Mouse (Mus musculus) inflammation-experienced regulatory T-cells, adult 6 months (primary cell): ENCODE data around the gene H2-M5. TPM values are rescaled to one million over a fixed set of nuclear protein-coding genes. Genes with fewer than 3 reads are reported as not detected.
"Not testable (repeated sequence)": the region's sequence is repeated elsewhere in the genome, so short reads cannot be mapped to it uniquely, and the experiment has no call there.

Experiments used
- ATAC-seq: one replicate; pipeline ENCODE4 v1.8.0; 2017
- polyA plus RNA-seq, 3 experiments: library from polyadenylated mRNA; unstranded; fragments of 100-300 nt; shearing (Covaris generic); gene quantifications; one replicate each; pipeline ENCODE4 v1.2.1; 2017

Gene H2-M5
- polyA plus RNA-seq, 3 experiments from 2014 or later, result 0.16 to 0.39 TPM; not detected in 1

GRCm38 (mm10) chr17:36992336-36993104 lies 3.2 kb upstream of the H2-M5 start:
- peak; percentile 82 for ATAC-seq

DNA sequence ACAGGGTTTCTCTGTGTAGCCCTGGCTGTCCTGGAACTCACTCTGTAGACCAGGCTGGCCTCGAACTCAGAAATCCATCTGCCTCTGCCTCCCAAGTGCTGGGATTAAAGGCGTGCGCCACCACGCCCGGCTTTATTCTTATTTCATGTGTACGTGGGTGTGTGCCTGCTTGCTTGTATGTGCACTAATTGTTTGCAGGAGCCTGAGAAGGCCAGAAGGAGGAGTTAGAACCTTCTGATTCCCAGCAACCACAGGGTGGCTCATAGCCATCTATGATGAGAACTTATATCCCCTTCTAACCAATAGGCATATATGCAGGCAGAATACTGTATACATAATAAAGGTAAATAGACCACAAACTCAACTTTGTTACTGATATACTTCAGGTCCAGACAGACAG lies 1.3 kb upstream of the H2-M5 start:
- ATAC-seq, result not testable (repeated sequence)

DNA sequence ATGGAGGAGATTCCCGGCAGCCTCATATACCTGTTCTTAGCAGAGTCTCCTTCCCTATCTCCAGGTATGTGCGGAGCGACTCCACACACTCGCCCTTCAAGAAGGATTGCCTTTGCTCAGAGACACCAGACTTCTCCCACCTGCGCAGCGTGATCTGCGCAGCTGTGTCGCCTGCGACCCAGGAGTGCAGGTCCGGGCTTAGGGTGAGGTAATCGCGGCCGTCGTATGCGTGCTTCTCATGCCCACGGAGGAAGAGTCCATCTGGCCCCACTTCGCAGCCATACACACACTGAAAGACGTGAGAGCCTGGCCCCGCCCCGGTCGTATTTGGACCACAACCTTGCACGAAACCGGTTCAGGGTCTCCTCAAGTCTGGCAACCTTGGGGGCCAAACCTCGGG lies 862 bp downstream of the H2-M5 start:
- no peak for ATAC-seq

GRCm38 (mm10) chr17:36982253-36983155 lies 6.8 kb downstream of the H2-M5 start:
- peak; percentile 50 for ATAC-seq

DNA sequence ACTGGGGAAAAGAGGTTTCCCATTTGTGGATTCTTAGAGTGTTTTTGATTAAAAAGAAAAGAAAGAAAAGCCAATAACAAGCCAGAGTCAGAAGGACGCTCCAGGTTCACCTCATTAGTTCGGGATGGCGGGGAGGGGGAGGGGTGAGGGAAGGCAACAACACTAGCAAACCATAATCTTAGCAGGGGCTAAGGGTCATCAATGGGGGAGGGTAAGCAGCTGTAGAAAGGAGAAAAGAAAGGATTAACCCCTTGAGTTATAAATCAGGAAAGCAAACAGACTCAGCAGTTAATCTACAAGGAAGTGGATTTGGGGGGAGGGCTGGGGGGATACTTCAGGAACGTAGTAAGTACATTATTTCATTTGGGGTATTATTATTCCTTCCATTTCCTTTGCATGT lies 7.5 kb downstream of the H2-M5 start:
- ATAC-seq, result no peak

GRCm38 (mm10) chr17:36981221-36981813 lies 8.0 kb downstream of the H2-M5 start, which contains the start of gene 2410137M14Rik:
TSS of gene 2410137M14Rik (minus strand) at chr17:36981237.
- ATAC-seq, result no peak

- ATAC-seq, result no peak
These were observed 16.0 kb downstream of the H2-M5 start for GRCm38 (mm10) chr17:36973271-36973787.

GRCm38 (mm10) chr17:36972791-36973190 lies 16.5 kb downstream of the H2-M5 start:
- peak; percentile 76 for ATAC-seq

GRCm38 (mm10) chr17:36971172-36971850 lies 18.0 kb downstream of the H2-M5 start:
- ATAC-seq, result peak; percentile 36

DNA sequence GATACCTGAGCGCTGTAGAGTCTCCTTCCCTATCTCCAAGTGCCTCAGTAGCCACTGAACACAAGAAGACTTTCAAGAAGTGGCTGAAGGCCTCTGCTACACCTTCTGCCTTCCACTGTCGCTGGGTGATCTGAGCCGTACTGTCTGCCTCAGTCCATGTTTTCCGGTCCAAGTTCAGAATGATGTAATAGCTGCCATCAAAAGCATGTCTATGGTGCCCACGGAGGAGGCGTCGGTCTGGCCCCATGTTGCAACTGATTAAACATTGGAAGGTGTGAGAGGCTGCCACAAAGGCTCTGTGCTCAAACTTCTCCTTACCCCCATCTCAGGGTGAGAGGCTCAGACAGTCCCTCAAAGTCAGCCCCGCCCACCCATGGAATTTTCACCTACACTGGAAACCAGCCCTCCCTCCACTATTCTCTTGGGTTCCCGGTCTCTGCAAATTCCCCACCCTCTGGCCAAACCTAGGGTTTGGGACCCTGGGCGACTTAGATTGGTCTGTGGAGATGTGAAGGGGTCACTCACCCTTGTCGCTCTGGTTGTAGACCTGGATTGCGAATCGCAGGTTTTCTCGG lies 18.9 kb downstream of the H2-M5 start:
- ATAC-seq, result no peak

GRCm38 (mm10) chr17:36966875-36967274 lies 22.5 kb downstream of the H2-M5 start:
- no peak for ATAC-seq

DNA sequence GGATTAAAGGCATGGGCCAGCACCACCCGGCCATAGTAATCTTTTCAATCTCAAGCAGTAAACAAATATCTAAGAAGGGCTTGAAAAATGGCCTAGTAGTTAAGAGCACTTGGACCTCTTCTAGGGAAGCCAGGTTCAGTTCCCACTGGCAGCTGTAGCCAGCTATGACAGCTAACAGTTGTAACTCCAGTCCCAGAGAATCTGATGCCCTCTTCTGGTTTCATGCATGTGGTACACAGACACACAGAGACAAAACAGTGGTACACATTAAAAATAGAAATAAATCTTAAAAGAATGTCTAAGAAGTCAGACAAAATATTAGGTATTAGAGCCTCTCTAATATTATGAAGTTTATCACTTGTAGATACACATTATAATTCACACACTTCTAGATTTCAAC lies 28.2 kb downstream of the H2-M5 start:
- no peak for ATAC-seq

DNA sequence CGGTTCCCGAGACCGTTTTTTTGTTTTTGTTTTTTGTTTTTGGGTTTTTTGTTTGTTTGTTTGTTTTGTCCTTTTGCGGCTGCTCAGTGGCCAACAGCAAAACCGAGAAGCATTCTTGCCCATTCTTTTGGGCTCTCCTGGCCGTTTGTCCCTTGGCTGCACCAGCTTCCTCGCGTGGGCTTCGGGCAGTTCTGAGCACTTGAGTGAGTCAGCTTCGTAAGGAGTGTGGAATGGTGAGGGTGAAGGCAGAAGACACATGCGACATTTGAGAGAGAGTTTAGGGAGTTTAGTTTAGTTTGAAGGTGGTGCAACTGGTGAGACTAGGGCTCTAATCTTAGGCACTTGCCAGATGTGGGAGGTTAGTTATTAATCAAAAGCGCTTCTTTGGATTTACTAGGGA lies 30.5 kb downstream of the H2-M5 start:
- ATAC-seq, result no peak

GRCm38 (mm10) chr17:36957999-36958743 lies 31.2 kb downstream of the H2-M5 start, which contains the start of the genes Znrd1 and Znrd1as:
TSS of gene Znrd1 (minus strand) at chr17:36958559.
TSS of gene Znrd1as (plus strand) at chr17:36958592.
- ATAC-seq, result peak; percentile 98

DNA sequence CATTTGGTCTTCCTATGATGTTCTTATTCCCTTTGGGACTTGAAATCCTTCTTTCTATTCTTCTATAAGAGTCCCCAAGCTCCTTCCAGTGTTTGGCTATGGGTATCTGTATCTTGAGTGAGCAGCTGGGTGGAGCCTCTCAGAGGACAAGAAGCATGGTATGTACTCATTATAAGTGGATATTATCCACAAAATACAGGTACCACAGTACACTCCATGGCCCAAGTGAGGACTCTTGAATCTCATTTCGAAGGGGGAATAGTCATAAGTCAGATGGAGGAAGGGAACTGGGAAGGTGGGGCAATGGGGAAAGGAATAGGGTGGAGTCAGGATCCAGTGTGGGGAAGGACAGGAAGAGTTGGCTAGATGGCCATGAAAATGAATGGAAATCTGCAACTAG lies 36.3 kb downstream of the H2-M5 start:
- ATAC-seq, result no peak

GRCm38 (mm10) chr17:36952631-36953030 lies 36.7 kb downstream of the H2-M5 start:
- no peak for ATAC-seq

DNA sequence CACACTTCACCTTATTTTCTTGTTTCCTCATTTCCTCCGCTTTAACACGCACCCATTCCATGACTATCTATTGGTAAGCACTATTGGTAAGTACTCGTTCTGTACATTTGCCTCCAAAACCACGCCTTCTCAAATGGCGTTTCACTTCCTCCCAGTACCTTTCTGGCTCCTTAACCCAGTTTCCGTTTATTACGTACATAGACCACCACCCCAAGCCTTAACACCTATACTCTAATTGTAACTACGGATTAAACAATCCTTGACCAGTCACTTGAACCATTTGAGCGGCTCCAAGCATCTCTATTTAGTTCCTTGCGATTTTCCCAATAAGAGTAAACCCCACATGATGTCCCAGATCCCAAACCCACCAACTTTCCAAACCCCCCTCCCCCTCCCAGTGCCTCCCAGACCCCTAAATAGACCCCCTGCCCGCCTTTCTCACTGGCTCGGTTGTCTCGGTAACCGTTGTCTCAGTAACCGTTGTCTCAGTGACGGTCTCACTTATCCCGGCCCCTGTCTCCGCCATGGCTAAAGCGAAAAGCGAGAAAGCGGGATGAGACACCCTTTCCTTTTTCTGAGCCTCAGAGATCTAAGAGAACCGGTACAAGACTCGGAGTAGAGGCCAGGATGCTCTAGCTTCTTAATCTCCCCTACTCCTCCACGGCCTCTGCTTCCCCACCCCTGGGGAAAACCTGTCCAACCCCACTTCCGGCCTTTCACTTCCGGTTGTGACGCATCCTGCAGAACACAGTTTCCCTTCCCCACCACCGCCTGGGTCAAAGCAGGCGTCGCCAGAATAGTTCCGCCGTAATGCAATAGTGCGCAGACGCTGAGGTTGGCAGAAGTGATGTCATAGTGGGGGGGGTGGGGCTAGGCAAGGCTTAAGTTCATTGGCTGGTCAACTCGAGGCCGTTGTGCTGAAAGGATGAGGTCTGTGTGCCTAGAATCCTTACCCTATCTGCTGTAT lies 38.1 kb downstream of the H2-M5 start, which contains the start of gene Ppp1r11:
Ppp1r11 (minus strand) TSS at position 761 of the 967 bp plus-strand sequence.
- peak; percentile 96 for ATAC-seq

DNA sequence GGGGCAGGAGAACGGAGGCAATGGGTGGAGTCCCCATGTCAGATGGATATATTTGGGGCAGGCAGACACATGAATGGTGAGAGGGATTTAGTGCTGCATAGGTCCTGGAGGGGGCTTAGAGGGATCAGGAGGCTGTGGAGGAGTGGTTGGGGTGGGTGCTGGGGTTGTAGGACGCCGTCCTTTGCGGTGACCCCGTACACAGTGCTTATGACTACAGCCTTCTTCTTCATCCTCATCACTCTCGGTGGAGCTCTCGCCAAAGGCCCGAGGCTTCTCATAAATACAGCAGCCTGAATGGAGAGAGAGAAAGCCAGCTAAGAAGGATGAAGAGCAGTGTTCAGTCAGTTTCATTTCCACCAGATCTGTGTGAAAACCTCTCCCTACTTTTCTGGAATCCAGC lies 40.1 kb downstream of the H2-M5 start:
- no peak for ATAC-seq

- ATAC-seq, result no peak
These were observed 41.1 kb downstream of the H2-M5 start for GRCm38 (mm10) chr17:36948286-36948685.
